Mouse (Mus musculus) stomach, embryonic 16.5 days (tissue): Measurements from ENCODE around the gene Mrps5. TPM values are rescaled to one million over a fixed set of nuclear protein-coding genes. Genes with fewer than 3 reads are reported as not detected.
A peak's percentile ranks its signal among the peaks of the same experiment; 100 is the strongest.

Experiments used
- ATAC-seq: fragments of 200-750 bp; cut with Nextera tagmentation; 2 replicates; pipeline ENCODE4 v1.8.0; 2017; ENCODE audit warnings: moderate number of reproducible peaks, moderate TSS enrichment; ENCODE audit not compliant: insufficient read depth, low FRiP score
- H3K27ac ChIP-seq: fragments of 300-500 bp; sonication (generic); 2 replicates; pipeline ENCODE4 v1.5.1; 2014; ENCODE audit warnings: low read length
- H3K27me3 ChIP-seq: fragments of 300-500 bp; sonication (generic); 2 replicates; pipeline ENCODE4 v1.6.1; 2014; ENCODE audit warnings: low read length, control low read depth, mixed read lengths; ENCODE audit not compliant: control insufficient read depth, insufficient read depth
- H3K36me3 ChIP-seq: fragments of 300-500 bp; sonication (generic); 2 replicates; pipeline ENCODE4 v1.6.1; 2014; ENCODE audit warnings: low read length; ENCODE audit not compliant: control insufficient read depth, insufficient read depth
- H3K4me1 ChIP-seq: fragments of 300-500 bp; sonication (generic); 2 replicates; pipeline ENCODE4 v1.6.1; 2014; ENCODE audit warnings: low read length, control low read depth, mixed read lengths; ENCODE audit not compliant: control insufficient read depth, insufficient read depth
- H3K4me2 ChIP-seq: fragments of 300-500 bp; sonication (generic); 2 replicates; pipeline ENCODE4 v1.6.1; 2014; ENCODE audit warnings: low read depth, low read length, mixed read lengths
- H3K4me3 ChIP-seq: fragments of 300-500 bp; sonication (generic); replicated peaks from 2 replicates; pipeline ENCODE4 v1.5.1; 2014; ENCODE audit warnings: mild to moderate bottlenecking, low read length
- H3K9ac ChIP-seq: fragments of 300-500 bp; sonication (generic); 2 replicates; pipeline ENCODE4 v1.6.1; 2014; ENCODE audit warnings: low read length
- H3K9me3 ChIP-seq: fragments of 300-500 bp; sonication (generic); replicated peaks from 2 replicates; pipeline ENCODE4 v1.6.1; 2016; ENCODE audit warnings: low read length, control low read depth; ENCODE audit not compliant: control insufficient read depth
- WGBS: fragments of 180-500 bp; shearing (Covaris S2); extraction: QIAGEN DNeasy Blood & Tissue Kit; methylation state at CpG from one replicate; pipeline ENCODE4 v1.1.7; 2014; 5-methylcytosine and 5-hydroxymethylcytosine counted together
- polyA plus RNA-seq: library from polyadenylated mRNA; unstranded; fragments of >200 nt; fragmentation: Nextera tagmentation; extraction: Ambion mirVana; gene quantifications from 2 replicates; pipeline ENCODE4 v1.2.1, GENCODE M21; 2015

Mrps5 gene
- polyA plus RNA-seq: 118 and 128 TPM in 2 replicates

DNA sequence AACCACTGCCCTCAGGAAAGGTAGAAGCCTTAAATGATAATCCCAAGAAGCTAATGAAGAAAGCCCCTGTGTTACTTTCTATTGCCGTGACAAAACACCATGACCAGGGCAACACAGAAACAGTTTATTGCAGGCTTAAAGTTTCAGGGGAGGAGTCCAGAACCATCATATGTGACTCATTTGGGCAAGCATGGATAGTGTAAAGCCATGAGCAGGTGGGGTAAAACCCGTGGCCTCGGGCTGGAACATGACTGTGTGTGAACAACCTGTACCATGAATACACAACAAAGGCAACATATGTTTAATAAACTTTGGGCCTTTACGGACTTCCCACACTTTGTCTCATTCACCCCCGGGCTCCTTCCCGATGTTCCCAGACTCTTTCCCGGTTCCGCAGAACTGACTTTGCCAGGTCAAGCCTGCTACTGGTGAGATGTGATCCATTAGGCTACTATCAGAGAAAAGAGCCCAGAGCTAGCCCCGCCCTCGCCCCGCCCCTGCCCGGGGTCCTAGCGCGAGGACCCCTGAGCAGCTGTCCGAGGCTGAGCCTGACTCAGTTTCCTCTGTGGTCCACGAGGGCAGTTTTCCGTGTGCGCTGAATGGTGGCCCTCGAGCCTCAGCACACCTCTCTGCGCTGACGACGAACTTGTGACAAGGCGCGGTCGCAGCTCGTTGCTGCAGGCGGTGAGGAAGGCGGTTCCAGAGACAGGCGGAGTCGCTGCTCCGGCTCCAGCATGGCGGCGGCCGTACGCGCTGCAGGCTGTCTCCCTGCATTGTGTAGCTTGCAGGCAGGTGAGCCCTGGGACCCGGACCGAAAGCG, at the start of gene Mrps5, which contains the start of gene Zfp661:
Gene Mrps5 (plus strand): TSS at position 529 of the 820 bp plus-strand sequence.
Gene Zfp661 (minus strand): TSS at position 401 of the 820 bp plus-strand sequence.
- Histone ChIP-seq H3K4me2 (peak within 1 kb of the TSS; percentile 59), H3K27me3 (no peaks in the 10 kb centered on the region), H3K4me1 (peaks cover 15% of the 10 kb centered on the region), H3K9ac (peak within 1 kb of the TSS; percentile 95), H3K9me3 (no peaks in the 10 kb centered on the region), H3K4me3 (peak within 1 kb of the TSS; percentile 98), H3K27ac (peak within 1 kb of the TSS; percentile 93), H3K36me3 (no peaks in the 10 kb centered on the region; the same call in 1 of the 2 replicates)
- WGBS: 4% methylated on average over 39 of the region's 39 CpGs
- ATAC-seq: peak; percentile 84

DNA sequence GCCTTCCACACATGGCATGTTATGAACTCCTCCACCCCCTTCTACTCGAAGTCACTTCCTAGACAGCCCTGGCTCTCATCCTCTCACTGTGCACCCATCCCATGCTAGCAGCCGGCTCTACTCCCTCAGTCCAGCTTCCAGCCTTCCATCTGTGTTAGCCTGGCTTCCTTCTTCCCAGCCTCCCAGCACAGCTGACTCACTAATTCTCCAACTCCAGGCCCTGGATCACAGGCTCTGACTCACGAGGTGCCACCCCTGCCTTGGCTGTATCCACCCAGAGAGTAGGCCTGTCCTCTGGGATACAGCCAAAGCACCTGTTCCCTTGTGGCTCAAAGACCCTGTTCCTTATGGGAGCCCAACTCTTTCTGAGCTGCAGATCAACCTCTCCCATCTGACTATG, 49.5 kb upstream of the Mrps5 start:
- H3K36me3 ChIP-seq: no peaks in the 10 kb centered on the region
- WGBS: 53% methylated on average over 3 of the region's 3 CpGs
- no peak overlapping the region for H3K9ac ChIP-seq
- no peaks in the 10 kb centered on the region for H3K9me3 ChIP-seq
- no peak overlapping the region for H3K27ac ChIP-seq
- H3K4me2 ChIP-seq: no peak overlapping the region
- ATAC-seq: no peak
- H3K27me3 ChIP-seq: peaks cover 27% of the 10 kb centered on the region
- no peaks in the 10 kb centered on the region for H3K4me1 ChIP-seq
- no peak overlapping the region for H3K4me3 ChIP-seq

DNA sequence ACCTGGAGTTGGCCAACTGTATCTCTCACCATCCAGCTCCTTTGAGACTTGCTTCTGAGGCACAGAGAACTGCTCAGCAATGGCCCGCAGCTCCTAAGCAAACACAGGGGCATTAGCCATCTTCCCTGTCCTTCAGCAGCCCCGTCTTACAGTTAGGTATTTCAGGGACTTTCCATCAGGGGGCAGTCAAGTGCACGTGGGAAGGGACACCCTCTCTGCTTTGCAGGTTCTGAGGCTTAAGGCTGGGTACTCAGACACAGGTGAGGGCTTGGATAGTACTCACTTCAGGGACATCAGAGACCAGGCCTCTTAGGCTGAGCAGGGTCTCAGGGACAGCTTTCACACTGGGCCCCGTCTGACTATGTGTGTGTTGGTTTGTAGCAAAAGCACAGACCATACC, 47.5 kb upstream of the Mrps5 start:
- Histone ChIP-seq H3K9me3 (no peaks in the 10 kb centered on the region), H3K9ac (no peak overlapping the region), H3K36me3 (no peaks in the 10 kb centered on the region), H3K4me3 (peak overlapping the region; percentile 44; the same call in 1 of the 2 replicates), H3K4me2 (peak overlapping the region; percentile 52; the same call in 1 of the 2 replicates), H3K27ac (no peak overlapping the region), H3K27me3 (peaks cover 30% of the 10 kb centered on the region), H3K4me1 (no peaks in the 10 kb centered on the region)
- ATAC-seq: no peak
- WGBS: 25% methylated on average over 4 of the region's 4 CpGs

- Histone ChIP-seq H3K9ac (peak within 1 kb of the TSS; percentile 69), H3K4me2 (peak within 1 kb of the TSS; percentile 52), H3K27me3 (peaks cover 30% of the 10 kb centered on the region), H3K36me3 (no peaks in the 10 kb centered on the region), H3K9me3 (no peaks in the 10 kb centered on the region), H3K4me3 (peak within 1 kb of the TSS; percentile 44), H3K27ac (peak within 1 kb of the TSS; percentile 64), H3K4me1 (no peaks in the 10 kb centered on the region)
- WGBS: 6% methylated on average over 29 of the region's 29 CpGs
- ATAC-seq: peak; percentile 86
Measured at GRCm38 (mm10) chr2:127541185-127541584, 45.8 kb upstream of the Mrps5 start, which contains the start of gene Prom2. Gene Prom2, minus strand, starts transcription at chr2:127541467.

- no peak for ATAC-seq
- H3K27me3 ChIP-seq: peaks cover 30% of the 10 kb centered on the region
- H3K9ac ChIP-seq: no peak overlapping the region
- peak overlapping the region; percentile 52 for H3K4me2 ChIP-seq
- no peaks in the 10 kb centered on the region for H3K4me1 ChIP-seq
- H3K4me3 ChIP-seq: no peak overlapping the region
- peak overlapping the region; percentile 44; the same call in 1 of the 2 replicates for H3K27ac ChIP-seq
- WGBS: 73% methylated on average over 2 of the region's 2 CpGs
- no peaks in the 10 kb centered on the region for H3K36me3 ChIP-seq
- H3K9me3 ChIP-seq: no peaks in the 10 kb centered on the region
Measured at GRCm38 (mm10) chr2:127541697-127542096, 45.3 kb upstream of the Mrps5 start.

DNA sequence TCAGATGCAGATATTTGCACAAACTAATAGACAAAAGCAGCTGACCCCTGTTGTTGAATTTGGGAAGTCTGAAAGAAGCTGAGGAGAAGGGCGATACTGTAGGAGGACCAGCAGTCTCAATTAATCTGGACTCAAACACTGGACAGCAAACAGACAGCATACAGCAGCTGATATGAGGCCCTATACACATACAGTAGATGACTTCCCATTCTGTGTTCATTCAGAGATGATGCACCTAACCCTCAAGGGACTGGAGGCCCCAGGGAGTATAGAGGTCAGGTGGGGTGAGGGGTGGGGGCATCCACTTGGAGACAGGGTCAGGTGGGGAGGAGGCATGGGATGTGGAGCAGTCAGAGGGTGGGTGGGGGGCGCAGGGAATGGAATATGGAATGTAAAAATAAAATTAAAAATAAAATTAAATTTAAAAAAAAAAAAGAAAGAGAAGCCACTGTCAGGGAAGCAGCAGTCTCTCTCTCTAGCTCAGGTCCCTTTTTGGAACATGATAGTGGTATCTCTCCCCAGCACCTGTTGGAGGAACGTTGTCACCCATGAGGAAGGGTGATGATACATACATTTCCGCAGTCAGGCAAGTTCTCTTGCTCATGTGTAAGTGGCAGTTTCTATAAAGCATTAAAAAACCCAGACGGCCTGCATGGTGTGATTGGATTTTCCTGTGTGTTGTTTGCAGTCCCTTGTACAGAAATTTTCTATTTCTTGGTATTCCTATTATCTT, 38.5 kb upstream of the Mrps5 start:
- H3K4me1 ChIP-seq: no peaks in the 10 kb centered on the region
- H3K36me3 ChIP-seq: no peaks in the 10 kb centered on the region
- H3K9me3 ChIP-seq: no peaks in the 10 kb centered on the region
- H3K27ac ChIP-seq: no peak overlapping the region
- no peaks in the 10 kb centered on the region for H3K27me3 ChIP-seq
- no peak overlapping the region for H3K9ac ChIP-seq
- no peak overlapping the region for H3K4me3 ChIP-seq
- no peak for ATAC-seq
- H3K4me2 ChIP-seq: no peak overlapping the region
- 69% methylated on average over 5 of the region's 5 CpGs for WGBS

DNA sequence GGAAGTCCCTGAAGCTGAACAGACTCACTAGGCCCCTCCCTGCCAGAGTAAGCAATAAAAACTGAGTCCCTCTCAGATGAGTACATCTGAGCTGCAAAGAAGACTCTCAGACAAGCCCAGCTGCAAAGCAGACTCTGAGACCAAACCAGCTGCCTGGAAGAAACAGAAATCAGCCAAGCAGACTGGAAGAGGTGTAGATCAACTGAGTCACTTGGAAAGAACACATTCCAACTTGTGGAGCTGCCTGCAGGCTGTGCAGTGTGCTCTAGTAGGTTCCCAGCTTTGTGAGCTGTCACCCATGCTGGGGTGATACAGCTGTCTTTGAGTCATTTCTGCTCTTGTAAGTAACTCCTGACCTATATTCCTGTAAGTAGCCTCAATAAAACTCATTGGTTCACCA, 37.3 kb upstream of the Mrps5 start:
- Histone ChIP-seq H3K4me1 (no peaks in the 10 kb centered on the region), H3K27ac (no peak overlapping the region), H3K9me3 (no peaks in the 10 kb centered on the region), H3K27me3 (no peaks in the 10 kb centered on the region), H3K4me3 (no peak overlapping the region), H3K4me2 (no peak overlapping the region), H3K9ac (no peak overlapping the region), H3K36me3 (no peaks in the 10 kb centered on the region)
- ATAC-seq: no peak

GRCm38 (mm10) chr2:127550446-127550845, 36.6 kb upstream of the Mrps5 start:
- Histone ChIP-seq H3K4me3 (no peak overlapping the region), H3K4me2 (no peak overlapping the region), H3K27me3 (no peaks in the 10 kb centered on the region), H3K9me3 (no peaks in the 10 kb centered on the region), H3K4me1 (no peaks in the 10 kb centered on the region), H3K27ac (no peak overlapping the region), H3K9ac (no peak overlapping the region), H3K36me3 (no peaks in the 10 kb centered on the region)
- no peak for ATAC-seq
- 66% methylated on average over 1 of the region's 1 CpGs for WGBS

GRCm38 (mm10) chr2:127551078-127551477, 35.9 kb upstream of the Mrps5 start:
- H3K9me3 ChIP-seq: no peaks in the 10 kb centered on the region
- H3K9ac ChIP-seq: no peak overlapping the region
- H3K27ac ChIP-seq: no peak overlapping the region
- no peaks in the 10 kb centered on the region for H3K36me3 ChIP-seq
- ATAC-seq: no peak; the same call in 1 of the 2 replicates
- no peaks in the 10 kb centered on the region for H3K4me1 ChIP-seq
- H3K4me2 ChIP-seq: no peak overlapping the region
- 57% methylated on average over 5 of the region's 5 CpGs for WGBS
- no peaks in the 10 kb centered on the region for H3K27me3 ChIP-seq
- H3K4me3 ChIP-seq: no peak overlapping the region
